Mouse (Mus musculus): ENCODE data around the gene Khdc1c. TPM values are rescaled to one million over a fixed set of nuclear protein-coding genes. Genes with fewer than 3 reads are reported as not detected.

The Khdc1c gene
- polyA plus RNA-seq, 1 experiment from 2014 or later = not detected

- no peaks in the 10 kb centered on the region for H3K36me3 ChIP-seq
- no peaks in the 10 kb centered on the region for H3K4me1 ChIP-seq
- H3K4me3 ChIP-seq = no peak within 1 kb of the TSS
- no peaks in the 10 kb centered on the region for H3K9me3 ChIP-seq
- H3K9ac ChIP-seq = no peak within 1 kb of the TSS
- no peaks in the 10 kb centered on the region for H3K27me3 ChIP-seq (replicated peaks)
- ATAC-seq (ENCODE audit: low FRiP score, low read depth) = no peak
- no peak within 1 kb of the TSS for H3K4me2 ChIP-seq (replicated peaks)
- 88% methylated on average over 1 of the region's 1 CpGs for WGBS
- H3K27ac ChIP-seq = no peak within 1 kb of the TSS
Observed at GRCm38 (mm10) chr1:21383256-21383655, 15.1 kb downstream of the Khdc1c start, which contains the start of gene Khdc1b. Gene Khdc1b (plus strand): TSS chr1:21383556.

- Histone ChIP-seq H3K4me3 (no peak overlapping the region), H3K4me2 (replicated peaks) (no peak overlapping the region), H3K9ac (no peak overlapping the region), H3K9me3 (no peaks in the 10 kb centered on the region), H3K27me3 (replicated peaks) (no peaks in the 10 kb centered on the region), H3K4me1 (no peaks in the 10 kb centered on the region), H3K36me3 (no peaks in the 10 kb centered on the region), H3K27ac (no peak overlapping the region)
- no peak for ATAC-seq (ENCODE audit: low FRiP score, low read depth)
- 80% methylated on average over 6 of the region's 6 CpGs for WGBS
Observed at GRCm38 (mm10) chr1:21391138-21391671, 23.1 kb downstream of the Khdc1c start.

- Histone ChIP-seq H3K4me2 (replicated peaks) (no peak overlapping the region), H3K36me3 (no peaks in the 10 kb centered on the region), H3K4me3 (no peak overlapping the region), H3K27ac (no peak overlapping the region), H3K9ac (no peak overlapping the region), H3K9me3 (no peaks in the 10 kb centered on the region), H3K27me3 (replicated peaks) (no peaks in the 10 kb centered on the region), H3K4me1 (no peaks in the 10 kb centered on the region)
- WGBS = 87% methylated on average over 8 of the region's 8 CpGs
- ATAC-seq (ENCODE audit: low FRiP score, low read depth) = no peak
Observed at GRCm38 (mm10) chr1:21402804-21403203, 34.7 kb downstream of the Khdc1c start.

- Histone ChIP-seq H3K9me3 (no peaks in the 10 kb centered on the region), H3K4me2 (replicated peaks) (no peak overlapping the region), H3K9ac (no peak overlapping the region), H3K27ac (no peak overlapping the region), H3K27me3 (replicated peaks) (no peaks in the 10 kb centered on the region), H3K4me3 (no peak overlapping the region), H3K4me1 (no peaks in the 10 kb centered on the region), H3K36me3 (no peaks in the 10 kb centered on the region)
- WGBS = 27% methylated on average over 2 of the region's 2 CpGs
- no peak for ATAC-seq (ENCODE audit: low FRiP score, low read depth)
Observed at GRCm38 (mm10) chr1:21407266-21407665, 39.1 kb downstream of the Khdc1c start.

GRCm38 (mm10) chr1:21411331-21412196 lies 43.4 kb downstream of the Khdc1c start:
- whole genome bisulfite sequencing = 53% methylated on average over 18 of the region's 18 CpGs
- Histone ChIP-seq H3K4me1 (no peaks in the 10 kb centered on the region), H3K36me3 (no peaks in the 10 kb centered on the region), H3K4me3 (no peak overlapping the region), H3K9ac (no peak overlapping the region), H3K9me3 (no peaks in the 10 kb centered on the region), H3K27me3 (replicated peaks) (no peaks in the 10 kb centered on the region), H3K27ac (no peak overlapping the region), H3K4me2 (replicated peaks) (no peak overlapping the region)
- ATAC-seq (ENCODE audit: low FRiP score, low read depth) = peak; percentile 70

- Histone ChIP-seq H3K4me1 (no peaks in the 10 kb centered on the region), H3K36me3 (no peaks in the 10 kb centered on the region), H3K4me3 (no peak overlapping the region), H3K9ac (no peak overlapping the region), H3K4me2 (replicated peaks) (no peak overlapping the region), H3K9me3 (no peaks in the 10 kb centered on the region), H3K27ac (no peak overlapping the region), H3K27me3 (replicated peaks) (no peaks in the 10 kb centered on the region)
- ATAC-seq (ENCODE audit: low FRiP score, low read depth) = no peak
- WGBS = 88% methylated on average over 2 of the region's 2 CpGs
Observed at GRCm38 (mm10) chr1:21412197-21412555, 44.0 kb downstream of the Khdc1c start.

GRCm38 (mm10) chr1:21419370-21419769 lies 51.2 kb downstream of the Khdc1c start:
- no peak for ATAC-seq (ENCODE audit: low FRiP score, low read depth)
- H3K27ac ChIP-seq = no peak overlapping the region
- H3K4me1 ChIP-seq = no peaks in the 10 kb centered on the region
- no peaks in the 10 kb centered on the region for H3K36me3 ChIP-seq
- H3K4me2 ChIP-seq (replicated peaks) = no peak overlapping the region
- no peaks in the 10 kb centered on the region for H3K27me3 ChIP-seq (replicated peaks)
- H3K9ac ChIP-seq = no peak overlapping the region
- no peaks in the 10 kb centered on the region for H3K9me3 ChIP-seq
- H3K4me3 ChIP-seq = no peak overlapping the region

Other genes starting within 250 kb of the Khdc1c start
- gene Tmem14a, start 149.8 kb upstream of the Khdc1c start, polyA plus RNA-seq (2016; fragmentation: Nextera tagmentation; extraction: Ambion mirVana) = 13.4 and 13.9 TPM in 2 replicates
- gene Gsta3, start 127.7 kb upstream of the Khdc1c start, polyA plus RNA-seq (2016; fragmentation: Nextera tagmentation; extraction: Ambion mirVana) = 0.14 and 0.32 TPM in 2 replicates
- gene Khdc1a, start 18.7 kb upstream of the Khdc1c start, polyA plus RNA-seq (2016; fragmentation: Nextera tagmentation; extraction: Ambion mirVana) = not detected in 2 replicates
- 0.11 and 0.14 TPM in 2 replicates for gene Khdc1b, start 15.2 kb downstream of the Khdc1c start, polyA plus RNA-seq (2016; fragmentation: Nextera tagmentation; extraction: Ambion mirVana)

Data from neural tube, embryonic 12.5 days (tissue).